Mouse (Mus musculus) gastrocnemius, adult 8-10 months (tissue): ENCODE measurements around the gene Il4i1. TPM values are rescaled to one million over a fixed set of nuclear protein-coding genes. Genes with fewer than 3 reads are reported as not detected.

Experiments
- microRNA-seq: library from miRNA; unstranded; fragments of <30 nt; microRNA quantifications from one replicate; pipeline ENCODE4 v1.2.0, GENCODE M21; 2022
- total RNA-seq, 4 experiments: library from RNA; stranded (reverse); gene quantifications; 2 replicates each; pipeline ENCODE4 v1.2.4; 2022

Il4i1 gene
- total RNA-seq, 4 experiments from 2014 or later, result 1.8 to 4.4 (median 2.6) TPM

Small RNAs within 50 kb of the gene (microRNA-seq; reads per million reads assigned to microRNA genes)
- gene Mir707, result not detected

Other genes with a start within 250 kb of the Il4i1 start
- under 1 TPM in 3 of 4 experiments, not detected in 1; 0.22 to 0.46 (median 0.40) TPM for gene Napsa, start 244.0 kb upstream of the Il4i1 start, total RNA-seq
- gene Kcnc3, start 225.7 kb upstream of the Il4i1 start, total RNA-seq, result 1 to 10 TPM; 3.6 to 5.1 (median 4.5) TPM
- 10 to 100 TPM; 38.7 to 58.3 (median 42.5) TPM for gene Myh14, start 145.5 kb upstream of the Il4i1 start, total RNA-seq
- gene Izumo2, start 107.6 kb upstream of the Il4i1 start, total RNA-seq, result not detected
- 10 to 100 TPM; 19.9 to 23.5 (median 21.6) TPM for gene Vrk3, start 68.0 kb upstream of the Il4i1 start, total RNA-seq
- gene Zfp473, start 65.3 kb upstream of the Il4i1 start, total RNA-seq, result under 1 TPM in 1 of 4 experiments, not detected in 3; 0.13 TPM
- 10 to 100 TPM; 18.8 to 25.8 (median 22.7) TPM for gene Nup62, start 299 bp upstream of the Il4i1 start, total RNA-seq
- 10 to 100 TPM; 71.2 to 97.1 (median 77.4) TPM for gene Atf5, start 271 bp downstream of the Il4i1 start, total RNA-seq
- 100 to 1,000 TPM; 139 to 158 (median 141) TPM for gene Akt1s1, start 32.6 kb downstream of the Il4i1 start, total RNA-seq
- 10 to 100 TPM; 58.9 to 71.3 (median 63.3) TPM for gene Tbc1d17, start 32.7 kb downstream of the Il4i1 start, total RNA-seq
- 10 to 100 TPM; 21.2 to 23.9 (median 22.4) TPM for gene Pnkp, start 40.8 kb downstream of the Il4i1 start, total RNA-seq
- gene Ptov1, start 53.4 kb downstream of the Il4i1 start, total RNA-seq, result 100 to 1,000 TPM; 146 to 178 (median 160) TPM
- 10 to 100 TPM; 64.0 to 79.1 (median 71.0) TPM for gene Med25, start 76.3 kb downstream of the Il4i1 start, total RNA-seq
- gene Fuz, start 79.7 kb downstream of the Il4i1 start, total RNA-seq, result 10 to 100 TPM; 17.4 to 27.1 (median 18.7) TPM
- gene Ap2a1, start 113.1 kb downstream of the Il4i1 start, total RNA-seq, result 10 to 100 TPM; 63.5 to 67.9 (median 65.5) TPM
- not detected for gene Tsks, start 126.8 kb downstream of the Il4i1 start, total RNA-seq
- gene Cpt1c, start 158.5 kb downstream of the Il4i1 start, total RNA-seq, result 1 to 10 TPM in 1 of 4 experiments, under 1 TPM in 3; 0.61 to 1.3 (median 0.71) TPM
- 100 to 1,000 TPM; 144 to 162 (median 152) TPM for gene Prmt1, start 170.2 kb downstream of the Il4i1 start, total RNA-seq
- gene Irf3, start 181.3 kb downstream of the Il4i1 start, total RNA-seq, result 10 to 100 TPM; 13.5 to 22.2 (median 17.9) TPM
- gene Bcl2l12, start 182.3 kb downstream of the Il4i1 start, total RNA-seq, result 10 to 100 TPM in 1 of 4 experiments, 1 to 10 TPM in 3; 8.2 to 13.0 (median 9.4) TPM
- 10 to 100 TPM; 43.2 to 50.7 (median 48.4) TPM for gene Scaf1, start 200.0 kb downstream of the Il4i1 start, total RNA-seq
- 10 to 100 TPM; 20.1 to 25.7 (median 21.3) TPM for gene Rras, start 201.6 kb downstream of the Il4i1 start, total RNA-seq
- gene Prr12, start 236.5 kb downstream of the Il4i1 start, total RNA-seq, result 10 to 100 TPM; 15.3 to 17.5 (median 15.9) TPM
- 10 to 100 TPM; 24.5 to 31.0 (median 28.2) TPM for gene Nosip, start 246.0 kb downstream of the Il4i1 start, total RNA-seq
- 10 to 100 TPM in 2 of 4 experiments, 1 to 10 TPM in 2; 7.2 to 13.3 (median 10.6) TPM for gene Prrg2, start 246.3 kb downstream of the Il4i1 start, total RNA-seq